Mouse (Mus musculus): ENCODE data around the gene Per3. TPM values are rescaled to one million over a fixed set of nuclear protein-coding genes. Genes with fewer than 3 reads are reported as not detected.

The Per3 gene
- polyA plus RNA-seq, 1 experiment: not detected

DNA sequence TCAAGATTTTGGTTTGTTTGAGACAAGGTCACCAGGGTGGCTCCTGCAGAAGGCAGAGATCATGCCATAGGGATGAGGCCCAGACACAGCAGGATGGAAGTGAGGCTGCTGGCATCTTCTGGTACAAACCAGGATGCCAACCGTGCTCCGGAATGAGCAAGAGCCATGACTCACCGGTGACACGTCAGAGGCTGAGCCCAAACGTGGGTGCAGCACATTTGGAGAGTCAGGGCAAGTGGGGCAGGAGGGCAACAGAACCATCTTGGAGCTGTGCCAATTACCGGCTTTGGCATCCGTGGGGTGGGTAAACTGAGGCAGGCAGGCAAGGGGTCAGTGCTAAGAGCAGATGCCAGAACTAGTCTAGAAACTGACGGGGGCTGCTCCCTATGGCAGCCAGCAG, 71.2 kb downstream of the Per3 start:
- peak overlapping the region; percentile 71 for H3K27ac ChIP-seq (ENCODE audit: insufficient read depth, low read depth, low read length)
- no peak overlapping the region for H3K4me3 ChIP-seq (ENCODE audit: insufficient read depth, low read depth, low read length)
- H3K4me1 ChIP-seq (ENCODE audit: control insufficient read depth, insufficient read depth, low read length): peaks cover 4% of the 10 kb centered on the region
- WGBS: 39% methylated on average over 8 of the region's 8 CpGs
- TF ChIP-seq CTCF (IDR thresholded peaks at IDR 0.05; ENCODE audit: insufficient read depth, low read depth, low read length) (no peak), POLR2A (IDR thresholded peaks at IDR 0.05; ENCODE audit: insufficient read depth, low read depth, low read length) (no peak)

DNA sequence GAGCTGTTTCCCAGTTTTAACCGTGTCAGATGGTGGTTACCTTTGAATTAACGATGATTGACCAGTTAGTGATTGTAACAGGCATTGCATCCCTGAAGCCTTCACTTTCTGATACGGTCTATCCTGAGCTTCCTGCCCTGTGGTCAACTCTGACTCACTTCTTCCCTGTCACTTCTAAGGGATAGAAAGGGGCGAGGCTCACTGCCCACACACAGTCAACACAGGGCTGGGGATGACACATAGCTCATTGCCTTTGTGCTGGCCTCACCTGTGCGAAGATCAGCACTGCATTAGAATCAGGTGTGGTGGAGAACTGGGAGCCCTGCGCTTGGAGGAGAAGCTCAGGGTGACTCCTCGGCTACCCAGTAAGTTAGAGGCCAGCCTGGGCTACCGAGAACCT, 75.5 kb downstream of the Per3 start:
- 88% methylated on average over 8 of the region's 8 CpGs for WGBS
- Histone ChIP-seq H3K4me1 (ENCODE audit: control insufficient read depth, insufficient read depth, low read length) (peaks cover 9% of the 10 kb centered on the region), H3K4me3 (ENCODE audit: insufficient read depth, low read depth, low read length) (no peak overlapping the region), H3K27ac (ENCODE audit: insufficient read depth, low read depth, low read length) (no peak overlapping the region)
- TF ChIP-seq POLR2A (IDR thresholded peaks at IDR 0.05; ENCODE audit: insufficient read depth, low read depth, low read length) (no peak), CTCF (IDR thresholded peaks at IDR 0.05; ENCODE audit: insufficient read depth, low read depth, low read length) (no peak)

DNA sequence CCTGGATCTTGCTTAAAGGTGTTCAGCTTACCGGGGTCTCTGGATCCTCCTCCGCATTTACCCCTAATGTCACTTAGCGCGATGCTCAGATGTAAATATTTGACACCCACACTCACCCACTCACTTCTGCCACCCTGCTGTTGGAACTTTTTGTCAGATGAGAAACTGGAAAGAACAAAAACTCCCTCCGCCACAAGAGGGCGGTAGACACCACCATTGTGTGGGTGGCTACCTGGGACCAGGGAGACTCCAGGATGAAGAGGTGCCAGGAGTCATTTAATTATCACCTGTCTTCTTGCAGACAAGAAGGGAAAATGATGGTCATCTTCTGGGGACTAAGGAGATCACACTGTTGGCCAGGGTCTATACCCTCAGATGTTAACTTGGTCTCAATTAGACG, 77.9 kb downstream of the Per3 start:
- peaks cover 5% of the 10 kb centered on the region for H3K4me1 ChIP-seq (ENCODE audit: control insufficient read depth, insufficient read depth, low read length)
- TF ChIP-seq POLR2A (IDR thresholded peaks at IDR 0.05; ENCODE audit: insufficient read depth, low read depth, low read length): no peak
- TF ChIP-seq CTCF (IDR thresholded peaks at IDR 0.05; ENCODE audit: insufficient read depth, low read depth, low read length): peak; percentile 43; the same call in 1 of the 2 replicates
- H3K27ac ChIP-seq (ENCODE audit: insufficient read depth, low read depth, low read length): no peak overlapping the region
- WGBS: 16% methylated on average over 7 of the region's 7 CpGs
- no peak overlapping the region for H3K4me3 ChIP-seq (ENCODE audit: insufficient read depth, low read depth, low read length)

DNA sequence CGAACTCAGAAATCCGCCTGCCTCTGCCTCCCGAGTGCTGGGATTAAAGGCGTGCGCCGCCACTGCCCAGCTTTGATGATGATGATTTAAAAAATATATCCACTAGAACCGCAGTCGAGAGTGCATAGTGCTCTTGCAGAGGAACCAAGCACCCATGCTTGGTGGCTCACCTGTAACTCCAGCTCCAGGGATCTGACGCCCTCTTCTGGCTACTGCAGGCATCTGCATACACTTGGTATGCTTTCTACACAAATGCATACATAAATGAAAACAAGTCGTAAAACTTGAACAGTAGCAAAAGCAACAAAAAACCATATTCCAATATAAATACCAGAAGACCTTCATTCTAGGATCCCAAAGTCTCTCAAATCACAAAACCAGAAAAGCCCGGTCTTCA, 78.9 kb downstream of the Per3 start:
- WGBS: 70% methylated on average over 11 of the region's 11 CpGs
- Histone ChIP-seq H3K27ac (ENCODE audit: insufficient read depth, low read depth, low read length) (no peak overlapping the region), H3K4me1 (ENCODE audit: control insufficient read depth, insufficient read depth, low read length) (peaks cover 5% of the 10 kb centered on the region), H3K4me3 (ENCODE audit: insufficient read depth, low read depth, low read length) (no peak overlapping the region)
- TF ChIP-seq POLR2A (IDR thresholded peaks at IDR 0.05; ENCODE audit: insufficient read depth, low read depth, low read length) (no peak), CTCF (IDR thresholded peaks at IDR 0.05; ENCODE audit: insufficient read depth, low read depth, low read length) (no peak)

DNA sequence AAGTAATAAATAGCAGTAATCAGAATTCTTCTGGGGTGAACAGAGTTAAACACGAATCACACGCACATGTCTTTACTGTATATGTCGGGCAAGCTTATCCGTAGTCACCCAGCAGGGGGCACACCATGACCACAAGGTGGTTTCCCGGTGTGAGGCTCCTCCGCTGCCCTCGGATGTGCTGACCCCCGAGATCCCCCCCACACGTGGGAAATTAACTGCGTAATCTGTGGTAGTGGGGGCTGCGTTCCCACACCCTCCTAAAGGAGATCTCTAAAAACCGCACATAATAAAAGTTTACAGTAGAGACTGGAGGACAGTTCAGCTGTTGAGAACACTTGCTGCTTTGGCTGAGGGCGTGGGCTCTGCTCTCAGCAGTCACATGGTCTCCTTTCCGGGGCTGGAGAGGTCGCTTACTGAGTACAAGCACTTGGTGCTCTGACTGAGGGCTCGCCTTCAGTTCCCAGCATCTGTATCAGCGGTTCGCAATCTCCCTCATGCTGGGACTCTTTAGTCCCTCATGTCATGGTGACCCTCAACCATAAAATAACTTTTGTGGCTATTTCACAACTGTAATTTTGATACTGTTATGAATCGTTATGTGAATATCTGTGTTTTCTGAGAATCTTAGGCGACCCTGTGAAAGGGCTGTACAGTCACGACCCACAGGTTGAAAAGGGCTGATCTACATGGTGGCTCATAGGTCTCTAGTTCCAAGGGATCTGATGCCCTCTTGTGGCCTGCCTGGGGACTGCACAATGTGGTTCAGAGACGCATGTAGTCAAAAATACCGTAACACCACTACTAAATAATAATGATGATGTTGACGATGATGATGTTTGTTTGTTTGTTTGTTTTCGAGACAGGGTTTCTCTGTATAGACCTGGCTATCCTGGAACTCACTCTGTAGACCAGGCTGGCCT, 79.6 kb downstream of the Per3 start:
- Histone ChIP-seq H3K4me3 (ENCODE audit: insufficient read depth, low read depth, low read length) (no peak overlapping the region; the same call in 1 of the 2 replicates), H3K4me1 (ENCODE audit: control insufficient read depth, insufficient read depth, low read length) (peaks cover 5% of the 10 kb centered on the region), H3K27ac (ENCODE audit: insufficient read depth, low read depth, low read length) (no peak overlapping the region)
- peak; percentile 40; the same call in 1 of the 2 replicates for TF ChIP-seq CTCF (IDR thresholded peaks at IDR 0.05; ENCODE audit: insufficient read depth, low read depth, low read length)
- TF ChIP-seq POLR2A (IDR thresholded peaks at IDR 0.05; ENCODE audit: insufficient read depth, low read depth, low read length): no peak
- 8% methylated on average over 25 of the region's 25 CpGs for WGBS

DNA sequence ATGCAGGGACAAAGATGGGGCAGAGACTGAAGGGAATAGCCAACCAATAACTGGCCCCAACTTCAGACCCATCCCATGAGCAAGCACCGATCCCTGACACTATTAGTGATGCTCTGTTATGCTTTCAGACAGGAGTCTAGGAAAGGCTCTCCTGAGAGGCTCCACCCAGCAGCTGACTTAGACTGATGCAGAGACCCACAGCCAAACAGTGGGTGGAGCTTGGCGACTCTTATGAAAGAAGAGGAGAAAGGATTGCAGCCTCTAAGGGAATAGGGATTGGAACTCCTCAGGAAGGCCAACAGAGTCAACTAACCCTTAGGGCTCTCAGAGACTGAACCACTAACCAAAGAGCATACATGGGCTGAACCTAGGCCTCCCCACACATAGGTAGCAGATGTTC, 80.8 kb downstream of the Per3 start:
- TF ChIP-seq POLR2A (IDR thresholded peaks at IDR 0.05; ENCODE audit: insufficient read depth, low read depth, low read length) (no peak), CTCF (IDR thresholded peaks at IDR 0.05; ENCODE audit: insufficient read depth, low read depth, low read length) (no peak)
- H3K27ac ChIP-seq (ENCODE audit: insufficient read depth, low read depth, low read length): no peak overlapping the region
- H3K4me1 ChIP-seq (ENCODE audit: control insufficient read depth, insufficient read depth, low read length): peaks cover 5% of the 10 kb centered on the region
- H3K4me3 ChIP-seq (ENCODE audit: insufficient read depth, low read depth, low read length): no peak overlapping the region
- WGBS: 66% methylated on average over 2 of the region's 2 CpGs

DNA sequence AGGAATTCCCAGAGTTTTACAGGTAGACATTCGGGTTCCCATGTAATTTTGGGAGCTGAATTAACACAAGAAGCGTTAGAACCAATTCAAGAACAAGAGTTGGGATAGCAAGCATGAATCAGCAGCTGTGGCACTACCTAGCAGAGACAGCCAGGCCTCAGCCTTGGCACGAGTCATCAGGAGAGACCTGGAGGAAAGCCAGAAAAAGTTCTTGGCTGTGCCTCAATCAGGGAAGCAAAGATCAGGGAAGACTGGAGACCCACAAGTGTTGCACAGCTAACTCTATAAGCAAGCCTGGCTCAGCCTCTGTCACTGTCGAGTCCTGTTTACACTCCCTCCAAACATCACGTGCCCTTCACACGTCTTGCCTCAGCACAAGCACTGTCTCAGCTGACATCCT, 82.2 kb downstream of the Per3 start:
- no peak overlapping the region for H3K4me3 ChIP-seq (ENCODE audit: insufficient read depth, low read depth, low read length)
- H3K4me1 ChIP-seq (ENCODE audit: control insufficient read depth, insufficient read depth, low read length): peaks cover 5% of the 10 kb centered on the region
- TF ChIP-seq CTCF (IDR thresholded peaks at IDR 0.05; ENCODE audit: insufficient read depth, low read depth, low read length): no peak
- no peak for TF ChIP-seq POLR2A (IDR thresholded peaks at IDR 0.05; ENCODE audit: insufficient read depth, low read depth, low read length)
- no peak overlapping the region for H3K27ac ChIP-seq (ENCODE audit: insufficient read depth, low read depth, low read length)
- WGBS: 51% methylated on average over 6 of the region's 6 CpGs

DNA sequence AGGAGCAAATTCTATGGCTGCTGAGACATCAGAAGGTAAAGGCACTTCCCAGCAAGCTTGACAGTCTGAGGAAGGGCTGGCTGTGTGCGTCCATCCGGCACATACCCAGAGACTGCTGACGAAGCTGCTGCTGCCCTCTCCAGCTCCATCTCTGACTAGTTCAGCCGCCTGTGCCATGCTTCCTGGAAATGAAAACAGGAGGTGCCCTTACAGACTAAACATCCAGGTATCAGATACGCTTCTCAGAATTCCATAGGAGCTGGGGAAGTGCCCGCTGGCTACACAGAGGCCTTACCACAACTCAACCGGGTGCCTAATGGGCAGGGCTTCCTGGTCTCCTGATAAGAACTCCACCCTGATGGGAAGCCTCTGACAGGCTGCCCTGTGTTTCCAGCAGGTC, 85.9 kb downstream of the Per3 start:
- Histone ChIP-seq H3K4me3 (ENCODE audit: insufficient read depth, low read depth, low read length) (no peak overlapping the region), H3K4me1 (ENCODE audit: control insufficient read depth, insufficient read depth, low read length) (peaks cover 4% of the 10 kb centered on the region), H3K27ac (ENCODE audit: insufficient read depth, low read depth, low read length) (no peak overlapping the region)
- TF ChIP-seq CTCF (IDR thresholded peaks at IDR 0.05; ENCODE audit: insufficient read depth, low read depth, low read length): no peak
- TF ChIP-seq POLR2A (IDR thresholded peaks at IDR 0.05; ENCODE audit: insufficient read depth, low read depth, low read length): no peak
- 92% methylated on average over 7 of the region's 7 CpGs for WGBS

DNA sequence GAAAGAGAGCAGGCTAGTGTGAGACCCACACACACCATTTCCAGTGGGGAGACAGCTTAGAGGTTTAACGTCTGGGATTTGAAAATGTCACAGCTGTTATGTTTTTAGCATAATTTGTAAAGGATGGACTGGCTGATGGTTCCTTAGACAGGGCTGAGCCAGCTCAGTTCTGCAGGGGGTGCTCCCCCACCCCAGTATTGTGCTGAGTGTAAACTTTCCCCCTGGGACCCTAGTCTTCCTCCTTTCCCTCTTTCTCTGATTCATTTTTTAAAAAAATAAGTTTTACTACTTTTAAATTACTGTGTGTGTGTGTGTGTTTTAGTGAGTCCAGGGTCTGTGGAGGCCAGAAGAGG, 87.4 kb downstream of the Per3 start:
- H3K4me1 ChIP-seq (ENCODE audit: control insufficient read depth, insufficient read depth, low read length): peaks cover 4% of the 10 kb centered on the region
- H3K4me3 ChIP-seq (ENCODE audit: insufficient read depth, low read depth, low read length): no peak overlapping the region
- no peak overlapping the region for H3K27ac ChIP-seq (ENCODE audit: insufficient read depth, low read depth, low read length)
- TF ChIP-seq CTCF (IDR thresholded peaks at IDR 0.05; ENCODE audit: insufficient read depth, low read depth, low read length) (no peak), POLR2A (IDR thresholded peaks at IDR 0.05; ENCODE audit: insufficient read depth, low read depth, low read length) (no peak)
- 25% methylated on average over 1 of the region's 1 CpGs for WGBS

All from olfactory bulb, adult 2 months (tissue).